Mouse (Mus musculus) megakaryocyte, embryonic 14.5 days (primary cell): ENCODE data around the gene Fth1.

ENCODE experiments used
- FLI1 ChIP-seq: IDR thresholded peaks from 2 replicates; pipeline ENCODE4 v1.6.1; 2012; ENCODE audit warnings: low read length, inconsistent platforms, mixed read lengths
- GATA1 ChIP-seq: IDR thresholded peaks from 3 replicates; pipeline ENCODE4 v1.6.1; 2012; ENCODE audit warnings: mixed read lengths, low read length, inconsistent platforms, borderline replicate concordance

DNA sequence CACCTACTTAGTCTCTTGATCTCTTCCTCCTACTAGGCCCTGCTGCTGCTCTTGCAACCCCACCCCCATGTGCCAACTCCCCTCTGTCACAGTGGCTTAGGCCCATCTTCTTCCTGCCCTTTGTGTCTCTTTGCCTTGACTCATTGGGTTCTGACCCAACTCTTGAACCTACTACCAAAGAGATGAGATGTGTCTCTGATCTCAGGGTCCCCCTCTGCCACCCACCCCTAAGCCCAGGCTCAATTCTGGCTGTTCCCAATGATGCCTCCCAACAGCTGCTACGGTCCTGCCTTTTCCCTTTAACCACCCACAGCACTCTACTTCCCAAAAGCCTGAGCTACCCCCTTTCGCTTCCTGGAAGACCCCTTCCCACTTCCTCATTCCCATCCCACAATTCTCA lies 41.6 kb downstream of the Fth1 start:
- TF ChIP-seq GATA1 (no peak), FLI1 (no peak)
